Mouse (Mus musculus): ENCODE results near the gene Gm12166. TPM values are rescaled to one million over a fixed set of nuclear protein-coding genes. Genes with fewer than 3 reads are reported as not detected.
"Not testable (repeated sequence)": the region's sequence is repeated elsewhere in the genome, so short reads cannot be mapped to it uniquely, and the experiment has no call there.

Gm12166 gene
- polyA plus RNA-seq (2015; fragmentation: Nextera tagmentation; extraction: Ambion mirVana), result 2.6 and 4.3 TPM in 2 replicates

- not testable (repeated sequence) for ATAC-seq; H3K27me3 ChIP-seq; H3K9ac ChIP-seq; H3K4me1 ChIP-seq; H3K4me2 ChIP-seq; H3K27ac ChIP-seq; H3K9me3 ChIP-seq (replicated peaks); H3K36me3 ChIP-seq (ENCODE audit: poor library complexity, severe bottlenecking); H3K4me3 ChIP-seq
- 30% methylated on average over 19 of the region's 19 CpGs for WGBS
Observed at GRCm38 (mm10) chr11:46052105-46052659, at the start of gene Gm12166. Gm12166 (minus strand) TSS chr11:46052321.

GRCm38 (mm10) chr11:46097062-46097461 lies 44.9 kb upstream of the Gm12166 start:
- no peaks in the 10 kb centered on the region for H3K9me3 ChIP-seq (replicated peaks)
- no peak overlapping the region for H3K27ac ChIP-seq
- no peak for ATAC-seq
- peaks cover 27% of the 10 kb centered on the region for H3K36me3 ChIP-seq (ENCODE audit: poor library complexity, severe bottlenecking)
- no peaks in the 10 kb centered on the region for H3K27me3 ChIP-seq
- no peak overlapping the region for H3K4me2 ChIP-seq
- no peak overlapping the region for H3K4me3 ChIP-seq
- H3K9ac ChIP-seq, result no peak overlapping the region
- no peaks in the 10 kb centered on the region for H3K4me1 ChIP-seq
- 87% methylated on average over 3 of the region's 3 CpGs for WGBS

- ATAC-seq, result no peak
- Histone ChIP-seq H3K4me1 (no peaks in the 10 kb centered on the region), H3K4me3 (no peak overlapping the region), H3K4me2 (no peak overlapping the region), H3K9ac (no peak overlapping the region), H3K36me3 (ENCODE audit: poor library complexity, severe bottlenecking) (peaks cover 27% of the 10 kb centered on the region), H3K9me3 (replicated peaks) (no peaks in the 10 kb centered on the region), H3K27me3 (no peaks in the 10 kb centered on the region), H3K27ac (no peak overlapping the region)
- 97% methylated on average over 6 of the region's 6 CpGs for WGBS
Observed at GRCm38 (mm10) chr11:46096265-46096649, 44.1 kb upstream of the Gm12166 start.

GRCm38 (mm10) chr11:46095477-46096264 lies 43.5 kb upstream of the Gm12166 start:
- no peaks in the 10 kb centered on the region for H3K9me3 ChIP-seq (replicated peaks)
- no peak overlapping the region for H3K4me3 ChIP-seq
- H3K4me2 ChIP-seq, result no peak overlapping the region
- WGBS, result 68% methylated on average over 9 of the region's 9 CpGs
- H3K9ac ChIP-seq, result no peak overlapping the region
- H3K27ac ChIP-seq, result no peak overlapping the region
- H3K4me1 ChIP-seq, result no peaks in the 10 kb centered on the region
- peaks cover 21% of the 10 kb centered on the region for H3K36me3 ChIP-seq (ENCODE audit: poor library complexity, severe bottlenecking)
- no peak for ATAC-seq
- H3K27me3 ChIP-seq, result no peaks in the 10 kb centered on the region

- no peaks in the 10 kb centered on the region for H3K9me3 ChIP-seq (replicated peaks)
- no peaks in the 10 kb centered on the region for H3K27me3 ChIP-seq
- H3K4me2 ChIP-seq, result no peak overlapping the region
- 85% methylated on average over 4 of the region's 4 CpGs for WGBS
- no peak overlapping the region for H3K9ac ChIP-seq
- H3K27ac ChIP-seq, result no peak overlapping the region
- ATAC-seq, result no peak
- no peaks in the 10 kb centered on the region for H3K4me1 ChIP-seq
- no peak overlapping the region for H3K4me3 ChIP-seq
- H3K36me3 ChIP-seq (ENCODE audit: poor library complexity, severe bottlenecking), result 0 out of 2 replicates have a peak, but pooled peaks cover 10% of the 10 kb centered on the region
Observed at GRCm38 (mm10) chr11:46092121-46092520, 40.0 kb upstream of the Gm12166 start.

GRCm38 (mm10) chr11:46090951-46091667 lies 39.0 kb upstream of the Gm12166 start:
- H3K9me3 ChIP-seq (replicated peaks), result no peaks in the 10 kb centered on the region
- 0 out of 2 replicates have a peak, but pooled peaks cover 10% of the 10 kb centered on the region for H3K36me3 ChIP-seq (ENCODE audit: poor library complexity, severe bottlenecking)
- WGBS, result 50% methylated on average over 10 of the region's 10 CpGs
- no peaks in the 10 kb centered on the region for H3K4me1 ChIP-seq
- H3K27me3 ChIP-seq, result no peaks in the 10 kb centered on the region
- no peak for ATAC-seq
- no peak overlapping the region for H3K27ac ChIP-seq
- no peak overlapping the region for H3K4me3 ChIP-seq
- H3K9ac ChIP-seq, result no peak overlapping the region
- H3K4me2 ChIP-seq, result no peak overlapping the region

GRCm38 (mm10) chr11:46090036-46090725 lies 38.1 kb upstream of the Gm12166 start:
- no peak overlapping the region for H3K4me2 ChIP-seq
- no peak overlapping the region for H3K9ac ChIP-seq
- no peak for ATAC-seq
- 90% methylated on average over 10 of the region's 10 CpGs for WGBS
- no peak overlapping the region for H3K4me3 ChIP-seq
- H3K27ac ChIP-seq, result no peak overlapping the region
- no peaks in the 10 kb centered on the region for H3K9me3 ChIP-seq (replicated peaks)
- no peaks in the 10 kb centered on the region for H3K27me3 ChIP-seq
- H3K4me1 ChIP-seq, result no peaks in the 10 kb centered on the region
- H3K36me3 ChIP-seq (ENCODE audit: poor library complexity, severe bottlenecking), result 0 out of 2 replicates have a peak, but pooled peaks cover 7% of the 10 kb centered on the region

GRCm38 (mm10) chr11:46089081-46089713 lies 37.1 kb upstream of the Gm12166 start:
- no peak overlapping the region for H3K27ac ChIP-seq
- no peaks in the 10 kb centered on the region for H3K9me3 ChIP-seq (replicated peaks)
- no peak for ATAC-seq
- no peak overlapping the region for H3K9ac ChIP-seq
- H3K4me2 ChIP-seq, result no peak overlapping the region
- H3K4me1 ChIP-seq, result peaks cover 3% of the 10 kb centered on the region; the same call in 1 of the 2 replicates
- no peaks in the 10 kb centered on the region for H3K36me3 ChIP-seq (ENCODE audit: poor library complexity, severe bottlenecking)
- no peaks in the 10 kb centered on the region for H3K27me3 ChIP-seq
- no peak overlapping the region for H3K4me3 ChIP-seq
- WGBS, result 83% methylated on average over 4 of the region's 4 CpGs

- no peaks in the 10 kb centered on the region for H3K36me3 ChIP-seq (ENCODE audit: poor library complexity, severe bottlenecking)
- no peak overlapping the region for H3K4me3 ChIP-seq
- WGBS, result 94% methylated on average over 3 of the region's 3 CpGs
- H3K9me3 ChIP-seq (replicated peaks), result no peaks in the 10 kb centered on the region
- H3K27me3 ChIP-seq, result no peaks in the 10 kb centered on the region
- ATAC-seq, result no peak
- peaks cover 3% of the 10 kb centered on the region; the same call in 1 of the 2 replicates for H3K4me1 ChIP-seq
- H3K27ac ChIP-seq, result no peak overlapping the region
- H3K4me2 ChIP-seq, result no peak overlapping the region
- no peak overlapping the region for H3K9ac ChIP-seq
Observed at GRCm38 (mm10) chr11:46086446-46086845, 34.3 kb upstream of the Gm12166 start.

GRCm38 (mm10) chr11:46085398-46086163 lies 33.5 kb upstream of the Gm12166 start:
- 96% methylated on average over 10 of the region's 10 CpGs for WGBS
- Histone ChIP-seq H3K4me1 (peaks cover 3% of the 10 kb centered on the region; the same call in 1 of the 2 replicates), H3K4me3 (no peak overlapping the region), H3K27me3 (no peaks in the 10 kb centered on the region), H3K9me3 (replicated peaks) (no peaks in the 10 kb centered on the region), H3K4me2 (no peak overlapping the region), H3K27ac (no peak overlapping the region), H3K9ac (no peak overlapping the region), H3K36me3 (ENCODE audit: poor library complexity, severe bottlenecking) (no peaks in the 10 kb centered on the region)
- no peak for ATAC-seq

- WGBS, result 81% methylated on average over 3 of the region's 3 CpGs
- no peak overlapping the region for H3K9ac ChIP-seq
- no peaks in the 10 kb centered on the region for H3K9me3 ChIP-seq (replicated peaks)
- H3K4me3 ChIP-seq, result no peak overlapping the region
- peaks cover 3% of the 10 kb centered on the region; the same call in 1 of the 2 replicates for H3K4me1 ChIP-seq
- no peak overlapping the region for H3K4me2 ChIP-seq
- ATAC-seq, result no peak
- no peaks in the 10 kb centered on the region for H3K27me3 ChIP-seq
- no peak overlapping the region for H3K27ac ChIP-seq
- H3K36me3 ChIP-seq (ENCODE audit: poor library complexity, severe bottlenecking), result no peaks in the 10 kb centered on the region
Observed at GRCm38 (mm10) chr11:46084568-46084967, 32.4 kb upstream of the Gm12166 start.

Data from forebrain, embryonic 13.5 days (tissue).